Mouse (Mus musculus) thymus, adult 2 months (tissue): ENCODE data around the gene Pemt. TPM values are rescaled to one million over a fixed set of nuclear protein-coding genes. Genes with fewer than 3 reads are reported as not detected.

ENCODE experiments used
- DNase-seq: peaks from one replicate; pipeline ENCODE4 v3.0.0; 2021
- H3K27ac ChIP-seq: fragments of 200-500 bp; 2 replicates; pipeline ENCODE4 v1.5.1; 2012; ENCODE audit warnings: low read length, control low read depth; ENCODE audit not compliant: control insufficient read depth, insufficient read depth
- H3K27me3 ChIP-seq: fragments of 200-500 bp; 2 replicates; pipeline ENCODE4 v1.6.1; 2012; ENCODE audit warnings: mild to moderate bottlenecking, low read length, moderate library complexity, mixed read lengths; ENCODE audit not compliant: control insufficient read depth, insufficient read depth
- H3K36me3 ChIP-seq: fragments of 200-500 bp; 2 replicates; pipeline ENCODE4 v1.6.1; 2012; ENCODE audit warnings: mild to moderate bottlenecking, low read length, moderate library complexity; ENCODE audit not compliant: control insufficient read depth, insufficient read depth
- H3K4me1 ChIP-seq: fragments of 200-500 bp; replicated peaks from 2 replicates; pipeline ENCODE4 v1.6.1; 2012; ENCODE audit warnings: low read length; ENCODE audit not compliant: control insufficient read depth, insufficient read depth
- H3K4me3 ChIP-seq: fragments of 200-500 bp; 2 replicates; pipeline ENCODE4 v1.5.1; 2012; ENCODE audit warnings: mild to moderate bottlenecking, low read length, control low read depth, moderate library complexity; ENCODE audit not compliant: control insufficient read depth, insufficient read depth
- CTCF ChIP-seq: fragments of 200-500 bp; IDR thresholded peaks from 2 replicates; pipeline ENCODE4 v1.5.1; 2012; ENCODE audit warnings: mild to moderate bottlenecking, control low read depth, low read length, moderate library complexity, borderline replicate concordance; ENCODE audit not compliant: control insufficient read depth, poor library complexity, insufficient read depth; ENCODE audit errors: extremely low read depth
- POLR2A ChIP-seq: fragments of 200-500 bp; IDR thresholded peaks from 2 replicates; pipeline ENCODE4 v1.6.1; 2012; ENCODE audit warnings: mild to moderate bottlenecking, low read length, control low read depth, moderate library complexity; ENCODE audit not compliant: control insufficient read depth, poor library complexity, insufficient read depth; ENCODE audit errors: extremely low read depth
- WGBS: fragments of 180-500 bp; shearing (Covaris S2); methylation state at CpG from one replicate; pipeline ENCODE4 v1.1.7; 2018; 5-methylcytosine and 5-hydroxymethylcytosine counted together
- polyA plus RNA-seq: library from polyadenylated mRNA; depleted of rRNA; stranded (reverse); fragments of >200 nt; gene quantifications from 2 replicates; pipeline ENCODE4 v1.2.3, GENCODE M21; 2012

The Pemt gene
- polyA plus RNA-seq, 1 experiment, result 10.6 TPM

- DNase-seq, result no peak
- H3K27ac ChIP-seq, result no peak overlapping the region
Observed at GRCm38 (mm10) chr11:60034911-60035400, 11.3 kb downstream of the Pemt start.

GRCm38 (mm10) chr11:60034293-60034692, 12.0 kb downstream of the Pemt start:
- Histone ChIP-seq H3K4me1 (peaks cover 58% of the 10 kb centered on the region), H3K27me3 (no peaks in the 10 kb centered on the region; the same call in 1 of the 2 replicates), H3K4me3 (no peak overlapping the region), H3K36me3 (no peaks in the 10 kb centered on the region), H3K27ac (peak overlapping the region; percentile 98)
- TF ChIP-seq POLR2A (no peak), CTCF (no peak)
- 68% methylated on average over 6 of the region's 6 CpGs for WGBS
- no peak for DNase-seq

More at GRCm38 (mm10) chr11:60034911-60035400, 11.3 kb downstream of the Pemt start:
- TF ChIP-seq CTCF, result no peak
- TF ChIP-seq POLR2A, result no peak
- Histone ChIP-seq H3K4me1 (peaks cover 56% of the 10 kb centered on the region), H3K27me3 (no peaks in the 10 kb centered on the region; the same call in 1 of the 2 replicates), H3K36me3 (no peaks in the 10 kb centered on the region), H3K4me3 (no peak overlapping the region)
- WGBS, result 95% methylated on average over 8 of the region's 8 CpGs

GRCm38 (mm10) chr11:60032586-60033430, 13.5 kb downstream of the Pemt start:
- TF ChIP-seq CTCF (no peak), POLR2A (0 out of 2 replicates have a peak, but pooled peaks have one; percentile 17)
- WGBS, result 28% methylated on average over 6 of the region's 6 CpGs
- peaks cover 58% of the 10 kb centered on the region for H3K4me1 ChIP-seq
- peak; percentile 51 for DNase-seq
- H3K4me3 ChIP-seq, result no peak overlapping the region
- no peaks in the 10 kb centered on the region; the same call in 1 of the 2 replicates for H3K27me3 ChIP-seq
- no peaks in the 10 kb centered on the region for H3K36me3 ChIP-seq
- peak overlapping the region; percentile 98 for H3K27ac ChIP-seq

- peak overlapping the region; percentile 98 for H3K27ac ChIP-seq
- H3K36me3 ChIP-seq, result no peaks in the 10 kb centered on the region
- no peaks in the 10 kb centered on the region for H3K27me3 ChIP-seq
- 94% methylated on average over 4 of the region's 4 CpGs for WGBS
- no peak for DNase-seq
- no peak overlapping the region for H3K4me3 ChIP-seq
- H3K4me1 ChIP-seq, result peaks cover 52% of the 10 kb centered on the region
- TF ChIP-seq CTCF (no peak), POLR2A (no peak)
Observed at GRCm38 (mm10) chr11:60030747-60031331, 15.4 kb downstream of the Pemt start.

GRCm38 (mm10) chr11:60029976-60030375, 16.3 kb downstream of the Pemt start:
- H3K27ac ChIP-seq, result peak overlapping the region; percentile 47
- WGBS, result 62% methylated on average over 9 of the region's 9 CpGs
- no peak overlapping the region for H3K4me3 ChIP-seq
- H3K36me3 ChIP-seq, result no peaks in the 10 kb centered on the region
- no peak for DNase-seq
- TF ChIP-seq CTCF (no peak), POLR2A (no peak)
- no peaks in the 10 kb centered on the region for H3K27me3 ChIP-seq
- peaks cover 48% of the 10 kb centered on the region for H3K4me1 ChIP-seq
